Mouse (Mus musculus) frontal cortex, adult (tissue): ENCODE results near the gene Gas1.

Experiments
- ATAC-seq: cut with Nextera tagmentation; 2 replicates; pipeline ENCODE4 v1.9.2; 2017; ENCODE audit warnings: mild to moderate bottlenecking, moderate library complexity, mixed read lengths; ENCODE audit not compliant: low TSS enrichment

Gene Gas1

GRCm38 (mm10) chr13:60177106-60177796 lies at the start of gene Gas1:
Gene Gas1, minus strand, starts transcription at chr13:60177365.
- peak; percentile 70 for ATAC-seq

- no peak for ATAC-seq
Measured at GRCm38 (mm10) chr13:60226251-60226836, 49.2 kb upstream of the Gas1 start.

GRCm38 (mm10) chr13:60225736-60226135 lies 48.6 kb upstream of the Gas1 start:
- ATAC-seq, result no peak

GRCm38 (mm10) chr13:60225276-60225675 lies 48.1 kb upstream of the Gas1 start:
- ATAC-seq, result no peak

- ATAC-seq, result no peak
Measured at GRCm38 (mm10) chr13:60223797-60224196, 46.6 kb upstream of the Gas1 start.

- no peak for ATAC-seq
Measured at GRCm38 (mm10) chr13:60222336-60222735, 45.2 kb upstream of the Gas1 start.

GRCm38 (mm10) chr13:60213896-60214295 lies 36.7 kb upstream of the Gas1 start:
- ATAC-seq, result no peak

- ATAC-seq, result no peak
Measured at GRCm38 (mm10) chr13:60207135-60207601, 30.0 kb upstream of the Gas1 start.

- no peak for ATAC-seq
Measured at GRCm38 (mm10) chr13:60204746-60205145, 27.6 kb upstream of the Gas1 start.

GRCm38 (mm10) chr13:60193273-60193672 lies 16.1 kb upstream of the Gas1 start:
- ATAC-seq, result no peak

GRCm38 (mm10) chr13:60189923-60190322 lies 12.8 kb upstream of the Gas1 start:
- no peak for ATAC-seq

- ATAC-seq, result no peak
Measured at GRCm38 (mm10) chr13:60188952-60189351, 11.8 kb upstream of the Gas1 start.

- no peak for ATAC-seq
Measured at GRCm38 (mm10) chr13:60187276-60187675, 10.1 kb upstream of the Gas1 start.

GRCm38 (mm10) chr13:60182346-60182745 lies 5.2 kb upstream of the Gas1 start:
- ATAC-seq, result no peak

- no peak for ATAC-seq
Measured at GRCm38 (mm10) chr13:60179641-60180040, 2.5 kb upstream of the Gas1 start.

GRCm38 (mm10) chr13:60178416-60178815 lies 1.3 kb upstream of the Gas1 start:
- peak; percentile 74 for ATAC-seq

GRCm38 (mm10) chr13:60177797-60178110 lies 589 bp upstream of the Gas1 start:
- no peak for ATAC-seq

- no peak for ATAC-seq
Measured at GRCm38 (mm10) chr13:60176776-60177105, 424 bp downstream of the Gas1 start.

GRCm38 (mm10) chr13:60176136-60176775 lies 909 bp downstream of the Gas1 start:
- peak; percentile 61 for ATAC-seq

- ATAC-seq, result no peak
Measured at GRCm38 (mm10) chr13:60175490-60176135, 1.6 kb downstream of the Gas1 start.

- no peak for ATAC-seq
Measured at GRCm38 (mm10) chr13:60174953-60175352, 2.2 kb downstream of the Gas1 start.

GRCm38 (mm10) chr13:60173591-60174524 lies 3.3 kb downstream of the Gas1 start:
- no peak for ATAC-seq
